Mouse (Mus musculus) spleen, adult 18-20 months (tissue): ENCODE results near the gene Hacd4.

Experiments used
- DNase-seq, 2 experiments: peaks; one replicate each; pipeline ENCODE4 v3.0.0; 2022; ENCODE audit warnings: mixed read lengths in 2 of 2

The Hacd4 gene

GRCm38 (mm10) chr4:88438326-88438989, at the start of gene Hacd4:
Gene Hacd4 (minus strand): TSS chr4:88438928.
- peak; percentile 13 to 16 for DNase-seq

GRCm38 (mm10) chr4:88488107-88488506, 49.4 kb upstream of the Hacd4 start:
- DNase-seq: no peak

- no peak for DNase-seq
Observed at GRCm38 (mm10) chr4:88480130-88480529, 41.4 kb upstream of the Hacd4 start.

GRCm38 (mm10) chr4:88478809-88479186, 40.1 kb upstream of the Hacd4 start:
- no peak for DNase-seq

GRCm38 (mm10) chr4:88478177-88478808, 39.6 kb upstream of the Hacd4 start:
- DNase-seq: no peak

- no peak for DNase-seq
Observed at GRCm38 (mm10) chr4:88476511-88477210, 37.9 kb upstream of the Hacd4 start.

GRCm38 (mm10) chr4:88476084-88476483, 37.4 kb upstream of the Hacd4 start:
- DNase-seq: no peak

GRCm38 (mm10) chr4:88471528-88471927, 32.8 kb upstream of the Hacd4 start:
- DNase-seq: no peak

- no peak for DNase-seq
Observed at GRCm38 (mm10) chr4:88464574-88464973, 25.8 kb upstream of the Hacd4 start.

GRCm38 (mm10) chr4:88462981-88463646, 24.4 kb upstream of the Hacd4 start:
- DNase-seq: no peak

- no peak for DNase-seq
Observed at GRCm38 (mm10) chr4:88462501-88462900, 23.8 kb upstream of the Hacd4 start.

- no peak for DNase-seq
Observed at GRCm38 (mm10) chr4:88461315-88461714, 22.6 kb upstream of the Hacd4 start.

GRCm38 (mm10) chr4:88458673-88459072, 19.9 kb upstream of the Hacd4 start:
- DNase-seq: no peak

GRCm38 (mm10) chr4:88458093-88458492, 19.4 kb upstream of the Hacd4 start:
- DNase-seq: no peak

GRCm38 (mm10) chr4:88450087-88450765, 11.5 kb upstream of the Hacd4 start:
- DNase-seq: peak in 1 of 2 experiments; percentile 7

GRCm38 (mm10) chr4:88448976-88449375, 10.2 kb upstream of the Hacd4 start:
- DNase-seq: no peak

- DNase-seq: no peak
Observed at GRCm38 (mm10) chr4:88440814-88441213, 2.1 kb upstream of the Hacd4 start.

GRCm38 (mm10) chr4:88439669-88440123, 968 bp upstream of the Hacd4 start:
- DNase-seq: peak in 1 of 2 experiments; percentile 7

- no peak for DNase-seq
Observed at GRCm38 (mm10) chr4:88438990-88439329, 232 bp upstream of the Hacd4 start.

GRCm38 (mm10) chr4:88437917-88438316, 811 bp downstream of the Hacd4 start:
- no peak for DNase-seq

GRCm38 (mm10) chr4:88437166-88437565, 1.6 kb downstream of the Hacd4 start:
- no peak for DNase-seq

- DNase-seq: no peak
Observed at GRCm38 (mm10) chr4:88436593-88437165, 2.0 kb downstream of the Hacd4 start.
